Mouse (Mus musculus): Measurements from ENCODE around the gene Gnai2. TPM values are rescaled to one million over a fixed set of nuclear protein-coding genes. Genes with fewer than 3 reads are reported as not detected.

Gnai2 gene
- total RNA-seq (2021): 100 to 1,000 TPM; 221 to 245 TPM
- long read RNA-seq, experiment 1, transcript Gnai2-206 (2 exons, 595 nt): minor isoform, 29 of 302 reads
- long read RNA-seq, experiment 1, transcript Gnai2-202 (9 exons, 1,777 nt): minor isoform, 55 of 302 reads
- long read RNA-seq, experiment 1, transcript Gnai2-201 (9 exons, 2,215 nt): major isoform, 140 of 302 reads
- long read RNA-seq, experiment 1, partial matches to known transcripts: 72 of 302 reads
- long read RNA-seq, experiment 1, other reads (novel, unspliced or antisense): 6 of 302 reads
- long read RNA-seq, experiment 2, transcript Gnai2-201 (9 exons, 2,215 nt): major isoform, 61 of 100 reads
- long read RNA-seq, experiment 2, transcript Gnai2-202 (9 exons, 1,777 nt): minor isoform, 23 of 100 reads
- long read RNA-seq, experiment 2, partial matches to known transcripts: 10 of 100 reads
- long read RNA-seq, experiment 2, other reads (novel, unspliced or antisense): 3 of 100 reads

- DNase-seq: peak; percentile 98 to 99
Measured at GRCm38 (mm10) chr9:107635279-107636028, at the start of gene Gnai2. Gene Gnai2 (minus strand): TSS chr9:107635367.

DNA sequence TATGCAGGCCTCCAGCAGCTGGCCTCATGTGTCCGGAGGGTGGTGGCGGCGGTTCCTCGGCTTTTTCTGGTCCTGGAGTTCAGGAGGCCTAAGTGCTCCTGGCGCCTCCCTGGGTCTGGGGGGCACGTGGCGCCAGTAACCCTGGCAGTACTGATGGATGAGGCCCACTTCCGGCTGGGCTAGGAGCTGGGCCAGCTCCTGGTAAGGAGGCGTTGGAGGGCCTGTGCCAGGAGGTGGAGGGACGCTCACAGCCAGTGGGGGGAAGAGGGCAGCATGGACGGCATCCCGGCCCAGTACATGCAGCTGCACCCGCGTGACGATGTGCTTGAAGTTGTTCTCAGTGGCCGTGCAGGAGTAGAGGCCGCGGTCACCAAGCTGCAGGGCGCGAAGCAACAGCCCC, 47.2 kb upstream of the Gnai2 start:
- no peak for DNase-seq

DNA sequence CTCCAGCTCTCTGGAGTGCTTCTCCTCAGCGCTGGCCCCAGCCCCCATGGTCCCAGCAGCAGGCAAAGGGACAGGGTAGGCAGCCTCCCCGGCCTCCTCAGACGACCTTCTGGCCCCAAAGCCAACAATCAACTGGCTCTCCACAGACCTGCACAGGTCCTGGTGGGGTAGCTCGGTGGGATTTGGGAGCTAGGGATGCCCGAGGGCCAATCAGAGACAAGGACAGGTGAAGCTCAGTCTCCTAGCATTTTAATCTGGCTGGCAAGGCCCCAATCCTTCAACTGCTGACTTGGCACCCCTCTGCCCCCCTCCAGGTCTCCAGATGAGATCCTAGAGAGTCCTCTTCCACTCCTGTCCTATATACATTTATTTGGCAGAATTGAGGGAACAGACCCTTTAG, 44.3 kb upstream of the Gnai2 start, which contains the start of gene Gnat1:
TSS of gene Gnat1 (minus strand) at position 212 of the 400 bp plus-strand sequence.
- no peak for DNase-seq

DNA sequence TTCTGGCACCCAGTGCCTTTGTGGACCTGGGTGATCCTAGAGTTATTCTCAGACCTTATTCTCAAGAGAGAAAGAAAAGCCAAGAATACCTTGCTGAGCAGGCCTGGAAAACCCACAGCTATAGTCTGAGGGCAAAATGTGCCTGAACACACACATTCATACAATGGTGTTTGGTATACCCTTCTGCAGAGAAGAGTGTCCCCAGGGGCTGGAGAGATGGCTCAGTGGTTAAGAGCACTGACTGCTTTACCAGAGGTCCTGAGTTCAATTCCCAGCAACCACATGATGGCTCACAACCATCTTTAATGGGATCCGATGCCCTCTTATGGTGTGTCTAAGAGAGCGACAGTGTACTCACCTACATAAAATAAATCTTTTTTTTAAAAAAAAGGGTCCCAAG, 43.7 kb upstream of the Gnai2 start:
- DNase-seq: no peak

GRCm38 (mm10) chr9:107677819-107678526, 42.8 kb upstream of the Gnai2 start:
- peak; percentile 55 to 75 for DNase-seq

- peak; percentile 38 to 58 for DNase-seq
Measured at GRCm38 (mm10) chr9:107677091-107677784, 42.1 kb upstream of the Gnai2 start.

GRCm38 (mm10) chr9:107676302-107676701, 41.1 kb upstream of the Gnai2 start:
- no peak for DNase-seq

GRCm38 (mm10) chr9:107675671-107676301, 40.6 kb upstream of the Gnai2 start:
- DNase-seq: peak; percentile 81 to 88

DNA sequence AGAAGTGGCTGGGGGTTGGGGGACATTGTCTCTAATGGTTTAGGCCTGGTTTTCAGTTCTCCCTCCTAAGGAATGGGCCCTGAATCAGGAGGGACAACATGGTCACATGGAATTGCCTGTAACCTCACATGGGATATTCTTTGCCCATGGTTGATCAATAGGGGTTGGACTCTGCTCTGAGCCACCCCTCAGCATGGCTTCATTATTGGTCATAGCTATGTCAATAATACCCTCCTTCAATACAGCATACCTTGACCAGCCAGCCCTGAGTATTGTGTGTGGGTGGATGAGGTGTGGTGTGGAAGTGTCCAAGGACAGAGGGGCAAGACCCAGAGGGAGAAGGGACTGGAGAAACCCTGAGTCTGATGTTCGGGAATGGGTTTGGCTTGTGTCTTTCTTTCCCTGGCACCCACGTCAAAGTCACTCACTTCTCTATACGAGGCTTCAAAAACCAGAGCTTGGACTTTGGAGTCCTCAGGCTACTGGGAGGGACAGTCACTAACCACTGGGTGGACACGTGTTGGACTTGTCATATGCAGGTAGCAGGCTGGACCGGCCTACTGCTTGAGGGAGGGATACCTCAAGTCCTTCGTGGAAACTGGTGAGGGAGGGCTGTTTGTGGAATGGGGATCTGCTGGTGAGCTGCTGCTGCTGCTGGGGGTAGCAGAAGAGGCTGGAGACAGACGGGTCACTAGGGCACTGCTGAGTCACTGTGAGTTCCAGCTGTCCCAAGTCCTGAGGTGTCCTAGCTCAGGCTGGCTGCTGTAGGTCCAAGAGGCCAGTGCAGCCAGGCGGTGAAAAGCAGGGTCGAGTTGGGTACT, 39.7 kb upstream of the Gnai2 start:
- no peak for DNase-seq

DNA sequence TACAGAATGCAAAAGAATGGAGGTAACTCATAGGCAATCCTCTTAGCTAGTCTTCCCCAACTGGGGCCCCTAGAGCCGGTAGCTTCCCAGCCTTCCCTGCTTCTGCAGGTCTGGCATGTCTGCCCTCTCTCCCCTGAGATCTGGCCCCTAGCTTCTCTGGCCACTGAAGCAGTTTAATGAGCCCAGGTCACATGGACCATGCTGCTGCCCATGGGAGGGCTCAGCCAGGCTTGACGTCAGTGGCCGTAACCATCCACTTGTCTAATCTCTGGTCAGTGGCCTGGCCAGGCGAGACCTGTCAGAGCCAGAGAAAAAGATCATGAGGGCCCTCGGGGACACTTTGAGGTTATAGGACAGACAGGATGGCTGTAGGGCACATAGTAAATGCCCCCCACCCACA, 35.1 kb upstream of the Gnai2 start:
- no peak for DNase-seq

- no peak for DNase-seq
Measured at GRCm38 (mm10) chr9:107669480-107669945, 34.3 kb upstream of the Gnai2 start, which contains the start of gene Slc38a3. Gene Slc38a3 (minus strand): TSS chr9:107669530.

DNA sequence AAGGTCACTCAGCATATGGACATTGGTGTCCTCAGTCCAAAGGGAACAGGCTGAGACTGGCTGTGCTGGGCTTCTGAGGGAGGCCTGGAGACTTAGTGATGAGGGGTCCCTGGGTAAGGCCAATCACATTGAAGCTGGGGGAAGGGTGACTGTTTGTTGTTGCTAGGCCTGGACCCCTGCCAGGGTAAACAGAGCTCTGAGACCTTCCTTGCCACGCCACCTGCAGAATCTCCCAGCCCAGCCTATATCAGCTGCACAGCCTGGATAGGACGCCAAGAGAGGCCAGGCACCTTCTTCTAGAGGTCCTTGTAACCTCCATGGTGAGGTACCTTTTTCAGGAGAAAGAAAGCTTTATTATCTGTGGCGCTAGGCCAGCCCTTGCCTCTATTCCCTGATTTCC, 33.7 kb upstream of the Gnai2 start:
- no peak for DNase-seq

DNA sequence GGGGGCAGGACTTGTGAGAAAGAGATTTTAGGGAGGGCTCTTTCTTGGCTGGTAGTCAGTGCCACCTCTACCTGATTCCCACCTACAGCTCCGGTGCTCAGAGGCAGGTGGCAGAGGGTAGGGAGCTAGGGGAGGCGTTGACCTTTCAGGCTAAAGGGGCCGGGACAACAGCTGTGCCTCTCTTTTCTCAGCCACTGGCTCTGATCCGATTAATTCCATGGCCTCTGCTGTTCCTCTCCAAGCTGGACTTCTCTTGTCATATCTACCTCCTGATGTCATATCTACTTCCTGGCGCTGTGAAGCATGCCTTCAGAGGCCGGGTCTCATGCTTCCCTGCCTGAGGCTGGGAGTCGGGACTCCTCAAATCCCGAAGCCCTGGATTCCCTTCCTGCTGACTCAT, 32.8 kb upstream of the Gnai2 start:
- no peak for DNase-seq

GRCm38 (mm10) chr9:107667219-107667618, 32.1 kb upstream of the Gnai2 start:
- DNase-seq: peak; percentile 40 to 61

DNA sequence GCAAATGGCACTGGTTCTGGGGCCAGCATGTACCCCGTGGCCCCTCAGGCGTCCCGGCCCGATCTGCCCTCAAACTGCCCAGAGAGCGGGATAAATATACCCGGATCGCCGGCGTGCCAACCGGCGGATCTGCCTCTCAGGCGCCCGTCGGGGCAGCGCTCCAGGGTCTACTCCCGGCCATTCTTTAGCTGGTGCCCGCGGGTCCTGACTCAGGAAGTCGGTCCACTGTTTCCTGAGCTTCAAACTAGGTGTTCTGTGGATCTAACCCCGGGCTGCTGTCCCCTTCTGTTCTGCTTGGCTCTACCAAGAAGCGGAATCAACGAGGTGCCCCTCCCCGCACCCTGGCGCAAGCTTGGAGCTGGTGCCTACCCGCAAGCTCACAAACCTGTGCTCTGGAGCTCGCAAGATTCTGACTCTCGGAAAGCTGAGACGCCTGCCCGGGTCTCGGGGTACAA, 31.6 kb upstream of the Gnai2 start:
- DNase-seq: no peak

GRCm38 (mm10) chr9:107665308-107665707, 30.1 kb upstream of the Gnai2 start:
- DNase-seq: no peak

DNA sequence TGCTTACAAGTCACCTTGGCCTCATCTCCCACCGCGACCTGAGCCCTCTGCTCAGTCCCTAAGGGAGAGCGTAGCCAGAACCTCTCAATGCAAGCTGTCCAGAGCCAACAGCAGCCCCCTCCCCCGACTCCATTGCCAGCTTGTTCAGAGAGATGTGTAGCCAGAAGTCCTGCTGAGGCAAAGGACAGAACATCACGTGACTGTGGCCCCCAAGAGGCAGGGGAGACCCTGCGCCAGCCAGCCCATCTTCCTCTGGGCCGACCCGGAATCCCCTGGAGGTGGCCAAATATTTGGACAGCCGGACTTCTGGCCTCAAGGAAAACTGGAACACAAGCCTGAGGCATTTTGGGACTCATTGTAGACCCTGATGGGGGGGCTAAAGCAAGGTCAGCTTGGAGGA, 28.4 kb upstream of the Gnai2 start:
- no peak for DNase-seq

GRCm38 (mm10) chr9:107662342-107662741, 27.2 kb upstream of the Gnai2 start:
- DNase-seq: no peak

- no peak for DNase-seq
Measured at GRCm38 (mm10) chr9:107660777-107661176, 25.6 kb upstream of the Gnai2 start.

DNA sequence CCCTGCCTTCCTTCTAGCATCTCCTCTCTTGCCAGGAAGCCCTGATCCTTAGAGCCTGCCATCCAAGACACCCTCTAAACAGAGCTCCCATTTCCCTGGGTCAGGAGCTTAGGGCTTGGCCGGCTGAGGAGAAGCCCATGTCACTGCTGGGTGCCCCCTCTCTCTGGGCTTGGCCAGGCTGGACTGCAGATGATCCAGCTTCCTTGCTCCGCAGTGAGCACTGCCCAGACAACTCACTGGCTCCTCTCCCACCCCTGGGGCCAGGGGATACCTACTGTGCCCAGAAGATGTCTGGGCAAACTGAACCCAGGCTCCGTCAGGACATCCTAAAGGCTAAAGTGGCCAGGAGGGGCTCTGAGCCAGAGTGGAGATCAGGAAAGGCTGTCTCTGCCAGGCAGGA, 24.8 kb upstream of the Gnai2 start:
- no peak for DNase-seq
